Mouse (Mus musculus): Measurements from ENCODE around the gene Tenm2. TPM values are rescaled to one million over a fixed set of nuclear protein-coding genes. Genes with fewer than 3 reads are reported as not detected.
A peak's percentile ranks its signal among the peaks of the same experiment; 100 is the strongest.

Gene Tenm2
- polyA plus RNA-seq, 1 experiment from 2014 or later: 0.80 TPM

DNA sequence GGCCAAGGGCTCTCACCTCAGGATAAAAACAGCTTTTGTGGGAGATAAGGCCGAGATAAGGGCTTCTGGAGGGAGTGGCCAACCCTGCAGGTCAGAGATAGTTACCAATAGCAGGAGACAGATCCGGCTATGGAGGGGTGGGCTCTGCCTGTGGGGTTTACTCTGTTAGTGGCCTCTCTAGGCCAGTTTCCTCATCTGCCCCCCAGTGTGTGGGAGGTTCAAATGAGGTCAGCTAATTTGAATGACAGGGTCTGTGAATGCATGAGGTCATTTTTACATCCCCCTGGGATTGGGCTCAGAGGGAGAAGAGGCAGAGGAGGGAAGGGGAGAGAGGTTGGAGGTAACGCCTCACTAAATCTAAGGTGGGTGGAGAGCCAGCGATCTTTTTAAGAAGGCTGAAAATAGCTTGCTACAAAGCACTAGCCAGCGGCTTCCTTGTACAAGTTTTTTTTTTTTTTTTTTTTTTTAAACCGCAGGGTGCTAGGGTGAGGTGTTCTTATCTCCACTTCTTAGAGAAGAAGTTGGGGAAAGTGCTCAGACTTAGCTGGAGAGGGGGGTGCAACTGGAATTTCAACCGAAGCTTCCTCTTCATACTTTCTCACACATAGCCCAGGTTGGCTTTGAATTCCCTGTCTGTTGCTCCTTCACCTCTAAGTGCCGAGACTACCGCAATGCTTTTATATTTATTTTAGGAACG is 1235.0 kb downstream of the Tenm2 start:
- no peak overlapping the region for H3K9ac ChIP-seq (ENCODE audit: low read depth, low read length)
- H3K27me3 ChIP-seq (ENCODE audit: insufficient read depth, low read length): no peaks in the 10 kb centered on the region
- no peak for TF ChIP-seq CTCF (IDR thresholded peaks at IDR 0.05; ENCODE audit: low read depth)
- H3K36me3 ChIP-seq (ENCODE audit: insufficient read depth, low read length): no peaks in the 10 kb centered on the region
- no peak overlapping the region for H3K27ac ChIP-seq
- no peaks in the 10 kb centered on the region for H3K9me3 ChIP-seq (replicated peaks; ENCODE audit: low read length)
- H3K4me1 ChIP-seq (replicated peaks; ENCODE audit: insufficient read depth, low read length): no peaks in the 10 kb centered on the region
- 4% methylated on average over 10 of the region's 10 CpGs for WGBS
- ATAC-seq (replicated peaks; ENCODE audit: low FRiP score, low read depth) (peak; percentile 15; the same call in 1 of the 2 replicates), DNase-seq (ENCODE audit: low spot score) (no peak)
- peak overlapping the region; percentile 51 for H3K4me2 ChIP-seq (ENCODE audit: low read length)
- H3K4me3 ChIP-seq (replicated peaks; ENCODE audit: low read depth, low read length): no peak overlapping the region

- no peak for ATAC-seq (replicated peaks; ENCODE audit: low FRiP score, low read depth)
- Histone ChIP-seq H3K27ac (no peak overlapping the region), H3K4me3 (replicated peaks; ENCODE audit: low read depth, low read length) (no peak overlapping the region), H3K36me3 (ENCODE audit: insufficient read depth, low read length) (no peaks in the 10 kb centered on the region), H3K4me2 (ENCODE audit: low read length) (no peak overlapping the region), H3K9me3 (replicated peaks; ENCODE audit: low read length) (no peaks in the 10 kb centered on the region), H3K4me1 (replicated peaks; ENCODE audit: insufficient read depth, low read length) (no peaks in the 10 kb centered on the region), H3K9ac (ENCODE audit: low read depth, low read length) (no peak overlapping the region), H3K27me3 (ENCODE audit: insufficient read depth, low read length) (no peaks in the 10 kb centered on the region)
- 26% methylated on average over 4 of the region's 4 CpGs for WGBS
- DNase-seq (ENCODE audit: low spot score): no peak
- no peak for TF ChIP-seq CTCF (IDR thresholded peaks at IDR 0.05; ENCODE audit: low read depth)
Measured at GRCm38 (mm10) chr11:36000038-36000437, 1235.7 kb downstream of the Tenm2 start.

- no peak overlapping the region for H3K27ac ChIP-seq
- DNase-seq (ENCODE audit: low spot score) (no peak), ATAC-seq (replicated peaks; ENCODE audit: low FRiP score, low read depth) (no peak)
- no peak overlapping the region for H3K4me2 ChIP-seq (ENCODE audit: low read length)
- no peaks in the 10 kb centered on the region for H3K9me3 ChIP-seq (replicated peaks; ENCODE audit: low read length)
- no peaks in the 10 kb centered on the region for H3K27me3 ChIP-seq (ENCODE audit: insufficient read depth, low read length)
- no peaks in the 10 kb centered on the region for H3K4me1 ChIP-seq (replicated peaks; ENCODE audit: insufficient read depth, low read length)
- H3K4me3 ChIP-seq (replicated peaks; ENCODE audit: low read depth, low read length): no peak overlapping the region
- H3K36me3 ChIP-seq (ENCODE audit: insufficient read depth, low read length): no peaks in the 10 kb centered on the region
- no peak overlapping the region for H3K9ac ChIP-seq (ENCODE audit: low read depth, low read length)
- 67% methylated on average over 12 of the region's 12 CpGs for WGBS
- TF ChIP-seq CTCF (IDR thresholded peaks at IDR 0.05; ENCODE audit: low read depth): no peak
Measured at GRCm38 (mm10) chr11:35998048-35998447, 1237.7 kb downstream of the Tenm2 start.

DNA sequence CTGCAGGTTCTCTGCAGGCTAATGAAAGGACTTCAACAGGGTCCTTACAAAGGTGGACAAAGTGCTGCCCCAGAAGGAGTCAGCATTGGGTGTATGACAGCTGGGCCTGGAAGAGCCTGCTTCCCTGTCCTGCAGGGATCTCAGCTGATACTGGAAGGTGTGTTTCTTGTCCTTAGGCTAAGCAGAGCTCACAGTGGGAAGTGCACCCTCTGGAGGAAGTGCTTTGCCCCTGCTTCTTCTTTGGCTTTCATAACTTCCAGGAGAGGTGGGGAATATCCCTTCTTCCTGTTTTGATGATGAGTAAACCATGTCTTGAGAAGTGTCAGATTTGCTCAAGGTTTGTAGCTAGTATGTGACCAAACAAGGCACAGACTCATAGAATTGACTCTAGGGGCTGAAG is 1240.5 kb downstream of the Tenm2 start:
- Histone ChIP-seq H3K27me3 (ENCODE audit: insufficient read depth, low read length) (no peaks in the 10 kb centered on the region), H3K27ac (no peak overlapping the region), H3K4me1 (replicated peaks; ENCODE audit: insufficient read depth, low read length) (no peaks in the 10 kb centered on the region), H3K4me2 (ENCODE audit: low read length) (no peak overlapping the region), H3K36me3 (ENCODE audit: insufficient read depth, low read length) (no peaks in the 10 kb centered on the region), H3K9me3 (replicated peaks; ENCODE audit: low read length) (no peaks in the 10 kb centered on the region), H3K4me3 (replicated peaks; ENCODE audit: low read depth, low read length) (no peak overlapping the region), H3K9ac (ENCODE audit: low read depth, low read length) (no peak overlapping the region)
- DNase-seq (ENCODE audit: low spot score) (no peak), ATAC-seq (replicated peaks; ENCODE audit: low FRiP score, low read depth) (no peak)
- peak; percentile 45; the same call in 1 of the 2 replicates for TF ChIP-seq CTCF (IDR thresholded peaks at IDR 0.05; ENCODE audit: low read depth)

DNA sequence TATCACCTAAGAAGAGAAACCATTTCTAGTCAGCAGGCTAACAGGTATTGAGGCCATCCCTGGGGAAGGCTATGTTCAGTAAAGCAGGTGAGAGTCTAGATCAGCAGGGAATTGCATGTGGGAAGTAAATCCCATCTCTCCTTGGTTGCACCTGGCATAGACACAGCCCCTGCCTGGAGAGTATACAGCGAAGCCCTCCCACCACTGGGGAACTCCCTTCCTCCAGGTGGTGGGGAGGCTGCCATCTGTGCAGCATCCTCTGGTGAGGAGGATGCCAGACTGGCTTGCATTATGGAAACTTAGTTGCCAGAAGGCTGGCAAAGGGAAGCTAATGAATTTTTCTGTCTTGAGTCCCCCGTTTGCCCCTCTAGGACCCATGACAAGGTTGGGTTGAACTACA is 1243.9 kb downstream of the Tenm2 start:
- TF ChIP-seq CTCF (IDR thresholded peaks at IDR 0.05; ENCODE audit: low read depth): no peak
- ATAC-seq (replicated peaks; ENCODE audit: low FRiP score, low read depth) (no peak), DNase-seq (ENCODE audit: low spot score) (no peak)
- Histone ChIP-seq H3K27me3 (ENCODE audit: insufficient read depth, low read length) (no peaks in the 10 kb centered on the region), H3K4me2 (ENCODE audit: low read length) (no peak overlapping the region), H3K9me3 (replicated peaks; ENCODE audit: low read length) (no peaks in the 10 kb centered on the region), H3K4me1 (replicated peaks; ENCODE audit: insufficient read depth, low read length) (no peaks in the 10 kb centered on the region), H3K4me3 (replicated peaks; ENCODE audit: low read depth, low read length) (no peak overlapping the region), H3K36me3 (ENCODE audit: insufficient read depth, low read length) (no peaks in the 10 kb centered on the region), H3K27ac (no peak overlapping the region), H3K9ac (ENCODE audit: low read depth, low read length) (no peak overlapping the region)
- 85% methylated on average over 2 of the region's 2 CpGs for WGBS

DNA sequence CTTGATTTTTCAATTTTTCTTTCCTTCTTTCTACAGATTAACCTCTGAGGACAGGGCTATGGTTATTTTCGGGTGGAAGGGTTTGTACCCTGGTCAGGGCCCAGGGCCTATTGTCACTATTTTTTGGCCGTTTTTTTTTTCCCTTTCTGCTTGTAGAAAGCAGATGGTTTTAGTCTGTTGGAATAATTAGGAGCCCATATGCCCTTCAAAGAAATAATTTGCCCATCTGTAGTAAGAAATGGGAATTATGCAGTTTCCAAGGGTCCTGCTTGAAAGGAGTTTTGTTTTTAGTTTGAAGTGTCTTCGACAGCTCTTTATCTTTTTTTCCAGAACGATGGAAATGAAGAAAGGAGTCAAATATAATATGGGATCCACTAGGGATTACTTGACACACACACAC is 1245.8 kb downstream of the Tenm2 start:
- 71% methylated on average over 4 of the region's 4 CpGs for WGBS
- TF ChIP-seq CTCF (IDR thresholded peaks at IDR 0.05; ENCODE audit: low read depth): no peak
- H3K9me3 ChIP-seq (replicated peaks; ENCODE audit: low read length): no peaks in the 10 kb centered on the region

More for the DNA sequence above, 1245.8 kb downstream of the Tenm2 start:
- H3K9ac ChIP-seq (ENCODE audit: low read depth, low read length): no peak overlapping the region
- no peaks in the 10 kb centered on the region for H3K27me3 ChIP-seq (ENCODE audit: insufficient read depth, low read length)
- ATAC-seq (replicated peaks; ENCODE audit: low FRiP score, low read depth): no peak
- no peaks in the 10 kb centered on the region for H3K36me3 ChIP-seq (ENCODE audit: insufficient read depth, low read length)
- no peak for DNase-seq (ENCODE audit: low spot score)
- no peak overlapping the region for H3K4me3 ChIP-seq (replicated peaks; ENCODE audit: low read depth, low read length)
- no peak overlapping the region for H3K27ac ChIP-seq
- H3K4me2 ChIP-seq (ENCODE audit: low read length): no peak overlapping the region
- no peaks in the 10 kb centered on the region for H3K4me1 ChIP-seq (replicated peaks; ENCODE audit: insufficient read depth, low read length)

Data from kidney, postnatal 0 days (tissue).